In genomic region chr11:45389243-45390146, GRCm38 (mm10) we compare ENCODE assay signal across 15 mouse cellular contexts.
A peak's percentile ranks its signal among the peaks of the same experiment; 100 is the strongest.
DNase-seq lines count a peak whose midpoint lies in the region; ATAC-seq and TF ChIP-seq lines count a peak whose summit lies in the region.
"Had no signal": no experiment of that assay in that cellular context is flagged by ENCODE, and none has a peak within 500 bp of the region (broad histone marks: within the 10 kb centered on the region; RNA-seq: fewer than 3 reads in every experiment).

No protein-coding gene starts in this region.

- WGBS in hindbrain, postnatal 0 days: 58% methylated on average over 11 of the region's 11 CpGs
- WGBS in midbrain, embryonic 14.5 days: 60% methylated on average over 11 of the region's 11 CpGs

- no peaks in the 10 kb centered on the region for H3K9me3 ChIP-seq in hindbrain, postnatal 0 days (ENCODE audit: low read length)
- H3K9me3 ChIP-seq in midbrain, embryonic 14.5 days (ENCODE audit: control insufficient read depth, low read length): no peaks in the 10 kb centered on the region
- H3K9me3 ChIP-seq: heart, embryonic 15.5 days had no signal

- DNase-seq in embryo, embryonic 10 days (ENCODE audit: low spot score): peak; percentile 26
- peak; percentile 11 for DNase-seq in embryo, embryonic 9.5 days (ENCODE audit: extremely low spot score)
- DNase-seq in hindbrain, postnatal 0 days (ENCODE audit: low spot score): peak; percentile 57
- DNase-seq in midbrain, embryonic 14.5 days: peak; percentile 48
- no peak for DNase-seq in left cerebral cortex, postnatal 36 days (ENCODE audit: low spot score in 2 of 2)
- DNase-seq in left cerebral cortex, adult 8-10 months (ENCODE audit: low spot score in 2 of 2): no peak
- DNase-seq in lung, postnatal 25 days (ENCODE audit: low spot score): no peak
- DNase-seq: adrenal gland, adult 2 months; cerebellum, postnatal 36 days; gastrocnemius, postnatal 14 days; kidney, adult 11 months had no signal

- peak overlapping the region; percentile 51; the same call in 1 of the 2 replicates for H3K27ac ChIP-seq in hindbrain, postnatal 0 days
- peak overlapping the region; percentile 64 for H3K27ac ChIP-seq in midbrain, embryonic 14.5 days (replicated peaks; ENCODE audit: low read depth, low read length)
- H3K27ac ChIP-seq: heart, embryonic 15.5 days; layer of hippocampus, adult 2 months had no signal

- no peaks in the 10 kb centered on the region for H3K36me3 ChIP-seq in hindbrain, postnatal 0 days (ENCODE audit: insufficient read depth, low read length)
- no peaks in the 10 kb centered on the region for H3K36me3 ChIP-seq in midbrain, embryonic 14.5 days (ENCODE audit: control insufficient read depth, insufficient read depth, low read length)
- H3K36me3 ChIP-seq: heart, embryonic 15.5 days had no signal

- no peak overlapping the region for H3K4me2 ChIP-seq in hindbrain, postnatal 0 days (ENCODE audit: low read depth, low read length)
- H3K4me2 ChIP-seq in midbrain, embryonic 14.5 days (ENCODE audit: low read length): no peak overlapping the region
- H3K4me2 ChIP-seq: heart, embryonic 15.5 days had no signal

- H3K4me1 ChIP-seq in hindbrain, postnatal 0 days (ENCODE audit: insufficient read depth, low read length): no peaks in the 10 kb centered on the region
- 0 out of 2 replicates have a peak, but pooled peaks cover 4% of the 10 kb centered on the region for H3K4me1 ChIP-seq in midbrain, embryonic 14.5 days (ENCODE audit: control insufficient read depth, insufficient read depth, low read length)
- H3K4me1 ChIP-seq: heart, embryonic 15.5 days had no signal

- no peak overlapping the region for H3K4me3 ChIP-seq in hindbrain, postnatal 0 days (ENCODE audit: low read length)
- H3K4me3 ChIP-seq in midbrain, embryonic 14.5 days (replicated peaks; ENCODE audit: low read depth, low read length): no peak overlapping the region
- H3K4me3 ChIP-seq: heart, embryonic 15.5 days; layer of hippocampus, adult 2 months had no signal

- H3K27me3 ChIP-seq in hindbrain, postnatal 0 days (ENCODE audit: insufficient read depth, low read length): no peaks in the 10 kb centered on the region
- H3K27me3 ChIP-seq in midbrain, embryonic 14.5 days (ENCODE audit: control insufficient read depth, insufficient read depth, low read length): no peaks in the 10 kb centered on the region
- H3K27me3 ChIP-seq: CH12.LX; heart, embryonic 15.5 days had no signal

- no peak overlapping the region for H3K9ac ChIP-seq in hindbrain, postnatal 0 days (replicated peaks; ENCODE audit: low read length)
- no peak overlapping the region for H3K9ac ChIP-seq in midbrain, embryonic 14.5 days (replicated peaks; ENCODE audit: low read length)
- H3K9ac ChIP-seq: heart, embryonic 15.5 days had no signal

- TF ChIP-seq CTCF in hindbrain, postnatal 0 days (IDR thresholded peaks at IDR 0.05; ENCODE audit: low read depth): no peak

- intact Hi-C loops in left cerebral cortex, postnatal 36 days (cut with DNase I): no loop called here

- ATAC-seq in hindbrain, postnatal 0 days: peak; percentile 81
- no peak; the same call in 1 of the 2 replicates for ATAC-seq in midbrain, embryonic 14.5 days (ENCODE audit: low FRiP score, low TSS enrichment)
- ATAC-seq: forebrain, embryonic 14.5 days had no signal

Comparison
In these comparisons a context has a peak if more than half of its experiments do, and no peak if none do; other contexts are left out.
1. DNase-seq: peak in embryo, embryonic 10 days (single experiment), embryo, embryonic 9.5 days (single experiment), hindbrain, postnatal 0 days (single experiment) and midbrain, embryonic 14.5 days (single experiment); none in left cerebral cortex, postnatal 36 days (0 of 2), left cerebral cortex, adult 8-10 months (0 of 2) and lung, postnatal 25 days (single experiment).